Mouse (Mus musculus) liver, embryonic 14.5 days (tissue): ENCODE measurements around the gene Cep55.

Source experiments
- CTCF ChIP-seq: IDR thresholded peaks from 2 replicates; pipeline ENCODE4 v1.5.1; 2016; ENCODE audit warnings: antibody characterized with exemption, low read depth, control low read depth
- EP300 ChIP-seq: IDR thresholded peaks from 2 replicates; pipeline ENCODE4 v1.6.1; 2016; ENCODE audit warnings: antibody characterized with exemption, low read depth

DNA sequence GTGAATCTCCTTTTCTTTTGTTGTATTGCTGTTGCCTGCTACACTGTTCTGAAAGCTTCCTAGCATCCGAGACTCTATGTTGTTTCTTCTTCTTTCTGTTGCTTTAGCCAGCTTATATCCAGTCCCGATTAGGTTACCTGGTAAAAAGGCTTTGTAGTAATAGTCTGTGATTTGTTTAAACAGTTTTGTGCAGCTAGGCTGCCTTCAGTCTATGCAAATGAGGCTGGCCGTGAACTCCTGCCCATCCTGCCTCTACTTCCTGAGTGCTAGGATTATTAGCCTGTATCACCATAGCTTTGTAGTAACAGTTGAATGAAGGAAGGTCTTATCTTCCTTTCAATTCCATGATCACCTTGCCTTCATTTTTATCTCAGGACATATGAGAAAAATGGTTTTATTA is 1.5 kb downstream of the Cep55 start:
- TF ChIP-seq CTCF (no peak), EP300 (no peak)
